Mouse (Mus musculus): ENCODE measurements at regions not wholly inside any gene's neighbourhood (a gene's known extent, or its start where the extent isn't known, plus 50 kb on each side); places are given as distances from the start of the nearest gene placed in this dataset.

GRCm38 (mm10) chr11:112152051-112152450 is 630.0 kb upstream of the Sox9 start:
- Histone ChIP-seq H3K36me3 (no peaks in the 10 kb centered on the region), H3K4me2 (no peak overlapping the region), H3K4me1 (peaks cover 6% of the 10 kb centered on the region), H3K27me3 (replicated peaks) (no peaks in the 10 kb centered on the region), H3K9ac (replicated peaks) (no peak overlapping the region), H3K27ac (replicated peaks) (no peak overlapping the region), H3K9me3 (replicated peaks) (no peaks in the 10 kb centered on the region), H3K4me3 (replicated peaks) (no peak overlapping the region)
- ATAC-seq (ENCODE audit: low FRiP score) = no peak
- 93% methylated on average over 3 of the region's 3 CpGs for WGBS

GRCm38 (mm10) chr11:112153198-112153597 is 628.8 kb upstream of the Sox9 start:
- no peak overlapping the region for H3K27ac ChIP-seq (replicated peaks)
- no peak overlapping the region for H3K4me2 ChIP-seq
- H3K36me3 ChIP-seq = no peaks in the 10 kb centered on the region
- ATAC-seq (ENCODE audit: low FRiP score) = no peak
- no peaks in the 10 kb centered on the region for H3K9me3 ChIP-seq (replicated peaks)
- H3K4me3 ChIP-seq (replicated peaks) = no peak overlapping the region
- H3K9ac ChIP-seq (replicated peaks) = no peak overlapping the region
- WGBS = 96% methylated on average over 5 of the region's 5 CpGs
- peaks cover 6% of the 10 kb centered on the region for H3K4me1 ChIP-seq
- no peaks in the 10 kb centered on the region for H3K27me3 ChIP-seq (replicated peaks)

- WGBS = 55% methylated on average over 11 of the region's 11 CpGs
- Histone ChIP-seq H3K27ac (replicated peaks) (no peak overlapping the region), H3K4me1 (peaks cover 6% of the 10 kb centered on the region), H3K36me3 (no peaks in the 10 kb centered on the region), H3K4me3 (replicated peaks) (no peak overlapping the region), H3K27me3 (replicated peaks) (no peaks in the 10 kb centered on the region), H3K9ac (replicated peaks) (no peak overlapping the region), H3K9me3 (replicated peaks) (no peaks in the 10 kb centered on the region), H3K4me2 (peak overlapping the region; percentile 20; the same call in 1 of the 2 replicates)
- ATAC-seq (ENCODE audit: low FRiP score) = no peak
These were observed 627.2 kb upstream of the Sox9 start for GRCm38 (mm10) chr11:112154712-112155319.

GRCm38 (mm10) chr11:112155339-112155955 is 626.6 kb upstream of the Sox9 start:
- ATAC-seq (ENCODE audit: low FRiP score) = no peak
- H3K27ac ChIP-seq (replicated peaks) = no peak overlapping the region
- 37% methylated on average over 10 of the region's 10 CpGs for WGBS
- H3K36me3 ChIP-seq = no peaks in the 10 kb centered on the region
- H3K4me3 ChIP-seq (replicated peaks) = no peak overlapping the region
- H3K9ac ChIP-seq (replicated peaks) = no peak overlapping the region
- H3K4me1 ChIP-seq = peaks cover 6% of the 10 kb centered on the region
- peak overlapping the region; percentile 20; the same call in 1 of the 2 replicates for H3K4me2 ChIP-seq
- no peaks in the 10 kb centered on the region for H3K9me3 ChIP-seq (replicated peaks)
- H3K27me3 ChIP-seq (replicated peaks) = no peaks in the 10 kb centered on the region

GRCm38 (mm10) chr11:112163681-112164265 is 618.3 kb upstream of the Sox9 start:
- no peaks in the 10 kb centered on the region for H3K27me3 ChIP-seq (replicated peaks)
- no peak overlapping the region for H3K27ac ChIP-seq (replicated peaks)
- WGBS = 47% methylated on average over 7 of the region's 7 CpGs
- H3K4me1 ChIP-seq = no peaks in the 10 kb centered on the region
- no peaks in the 10 kb centered on the region for H3K9me3 ChIP-seq (replicated peaks)
- ATAC-seq (ENCODE audit: low FRiP score) = no peak
- H3K9ac ChIP-seq (replicated peaks) = no peak overlapping the region
- no peaks in the 10 kb centered on the region for H3K36me3 ChIP-seq
- H3K4me3 ChIP-seq (replicated peaks) = no peak overlapping the region
- H3K4me2 ChIP-seq = no peak overlapping the region

GRCm38 (mm10) chr11:112173585-112173984 is 608.4 kb upstream of the Sox9 start:
- no peaks in the 10 kb centered on the region for H3K9me3 ChIP-seq (replicated peaks)
- H3K9ac ChIP-seq (replicated peaks) = no peak overlapping the region
- 81% methylated on average over 10 of the region's 10 CpGs for WGBS

GRCm38 (mm10) chr11:112175302-112175701 is 606.7 kb upstream of the Sox9 start:
- Histone ChIP-seq H3K4me2 (no peak overlapping the region), H3K36me3 (no peaks in the 10 kb centered on the region), H3K27ac (replicated peaks) (no peak overlapping the region), H3K9me3 (replicated peaks) (no peaks in the 10 kb centered on the region), H3K4me1 (no peaks in the 10 kb centered on the region), H3K9ac (replicated peaks) (no peak overlapping the region), H3K27me3 (replicated peaks) (no peaks in the 10 kb centered on the region), H3K4me3 (replicated peaks) (no peak overlapping the region)
- whole genome bisulfite sequencing = 79% methylated on average over 6 of the region's 6 CpGs
- no peak for ATAC-seq (ENCODE audit: low FRiP score)

More at GRCm38 (mm10) chr11:112173585-112173984, 608.4 kb upstream of the Sox9 start:
- Histone ChIP-seq H3K27ac (replicated peaks) (no peak overlapping the region), H3K36me3 (no peaks in the 10 kb centered on the region), H3K4me3 (replicated peaks) (no peak overlapping the region), H3K4me2 (no peak overlapping the region), H3K27me3 (replicated peaks) (no peaks in the 10 kb centered on the region), H3K4me1 (no peaks in the 10 kb centered on the region)
- no peak for ATAC-seq (ENCODE audit: low FRiP score)

- Histone ChIP-seq H3K4me1 (no peaks in the 10 kb centered on the region), H3K4me3 (replicated peaks) (no peak overlapping the region), H3K27me3 (replicated peaks) (no peaks in the 10 kb centered on the region), H3K27ac (replicated peaks) (no peak overlapping the region), H3K4me2 (no peak overlapping the region), H3K9ac (replicated peaks) (no peak overlapping the region), H3K36me3 (no peaks in the 10 kb centered on the region), H3K9me3 (replicated peaks) (no peaks in the 10 kb centered on the region)
- WGBS = 73% methylated on average over 10 of the region's 10 CpGs
- no peak for ATAC-seq (ENCODE audit: low FRiP score)
These were observed 601.4 kb upstream of the Sox9 start for GRCm38 (mm10) chr11:112180666-112181065.

- Histone ChIP-seq H3K9me3 (replicated peaks) (no peaks in the 10 kb centered on the region), H3K4me3 (replicated peaks) (no peak overlapping the region), H3K4me2 (peak overlapping the region; percentile 23), H3K27me3 (replicated peaks) (no peaks in the 10 kb centered on the region), H3K27ac (replicated peaks) (no peak overlapping the region), H3K9ac (replicated peaks) (no peak overlapping the region), H3K36me3 (no peaks in the 10 kb centered on the region), H3K4me1 (peaks cover 7% of the 10 kb centered on the region)
- 0 out of 2 replicates have a peak, but pooled peaks have one; percentile 28 for ATAC-seq (ENCODE audit: low FRiP score)
- WGBS = 4% methylated on average over 18 of the region's 18 CpGs
These were observed 584.3 kb upstream of the Sox9 start for GRCm38 (mm10) chr11:112197620-112198268.

- WGBS = 42% methylated on average over 2 of the region's 2 CpGs
- no peaks in the 10 kb centered on the region for H3K4me1 ChIP-seq
- no peak overlapping the region for H3K4me2 ChIP-seq
- no peak overlapping the region for H3K9ac ChIP-seq (replicated peaks)
- H3K27ac ChIP-seq (replicated peaks) = no peak overlapping the region
- H3K36me3 ChIP-seq = no peaks in the 10 kb centered on the region
- H3K4me3 ChIP-seq (replicated peaks) = no peak overlapping the region
- ATAC-seq (ENCODE audit: low FRiP score) = no peak
- no peaks in the 10 kb centered on the region for H3K9me3 ChIP-seq (replicated peaks)
- H3K27me3 ChIP-seq (replicated peaks) = no peaks in the 10 kb centered on the region
These were observed 577.5 kb upstream of the Sox9 start for GRCm38 (mm10) chr11:112204561-112204960.

- 35% methylated on average over 4 of the region's 4 CpGs for WGBS
- Histone ChIP-seq H3K4me2 (no peak overlapping the region), H3K36me3 (no peaks in the 10 kb centered on the region), H3K9ac (replicated peaks) (no peak overlapping the region), H3K4me1 (no peaks in the 10 kb centered on the region), H3K9me3 (replicated peaks) (no peaks in the 10 kb centered on the region), H3K27ac (replicated peaks) (no peak overlapping the region), H3K27me3 (replicated peaks) (no peaks in the 10 kb centered on the region), H3K4me3 (replicated peaks) (no peak overlapping the region)
- ATAC-seq (ENCODE audit: low FRiP score) = no peak
These were observed 572.6 kb upstream of the Sox9 start for GRCm38 (mm10) chr11:112209414-112209813.

Measured in neural tube, embryonic 15.5 days (tissue).